Mouse (Mus musculus) spleen, adult 2 months (tissue): ENCODE results near the gene Smyd3.

Experiments
- CTCF ChIP-seq: fragments of 200-500 bp; IDR thresholded peaks from 2 replicates; pipeline ENCODE4 v1.5.1; 2011; ENCODE audit warnings: mild to moderate bottlenecking, inconsistent platforms; ENCODE audit not compliant: insufficient read depth, insufficient read length, insufficient replicate concordance; ENCODE audit errors: extremely low read depth
- POLR2A ChIP-seq: fragments of 200-500 bp; IDR thresholded peaks from 2 replicates; pipeline ENCODE4 v1.6.1; 2011; ENCODE audit warnings: low read depth, low read length, inconsistent platforms

GRCm38 (mm10) chr1:179238639-179239038 is 279.2 kb downstream of the Smyd3 start:
- TF ChIP-seq POLR2A (no peak), CTCF (no peak)
